Mouse (Mus musculus) lung, adult 2 months (tissue): ENCODE results near the gene Lhx2.

ENCODE experiments used
- CTCF ChIP-seq: fragments of 200-500 bp; IDR thresholded peaks from 2 replicates; pipeline ENCODE4 v1.5.1; 2011; ENCODE audit warnings: mild to moderate bottlenecking, low read length, control low read depth; ENCODE audit not compliant: insufficient read depth
- POLR2A ChIP-seq: fragments of 200-500 bp; IDR thresholded peaks from 2 replicates; pipeline ENCODE4 v1.6.1; 2011; ENCODE audit warnings: low read depth, mild to moderate bottlenecking, control low read depth, low read length, borderline replicate concordance; ENCODE audit errors: extremely low read depth

DNA sequence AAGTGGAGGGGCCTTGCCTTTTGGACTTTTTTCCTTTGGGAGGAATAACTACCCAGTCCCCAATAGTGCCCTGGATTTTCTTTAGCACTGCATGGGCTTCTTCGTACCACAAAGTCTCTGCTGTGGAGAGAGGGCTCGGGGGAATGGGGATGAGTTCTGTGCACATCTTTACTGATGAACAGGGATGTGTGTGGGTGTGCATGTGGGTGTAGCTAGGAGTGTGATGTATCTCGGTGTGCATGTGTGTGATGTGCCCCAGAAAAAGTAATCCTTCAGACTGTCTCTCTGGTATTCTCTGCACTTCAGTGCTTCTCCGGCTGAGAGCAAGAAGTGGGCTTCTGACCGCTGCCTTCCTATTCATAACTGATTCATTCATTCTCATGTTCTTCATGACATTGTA is 28.8 kb downstream of the Lhx2 start:
- TF ChIP-seq POLR2A (no peak), CTCF (no peak)
